Mouse (Mus musculus): ENCODE data around the gene Cavin4.

DNA sequence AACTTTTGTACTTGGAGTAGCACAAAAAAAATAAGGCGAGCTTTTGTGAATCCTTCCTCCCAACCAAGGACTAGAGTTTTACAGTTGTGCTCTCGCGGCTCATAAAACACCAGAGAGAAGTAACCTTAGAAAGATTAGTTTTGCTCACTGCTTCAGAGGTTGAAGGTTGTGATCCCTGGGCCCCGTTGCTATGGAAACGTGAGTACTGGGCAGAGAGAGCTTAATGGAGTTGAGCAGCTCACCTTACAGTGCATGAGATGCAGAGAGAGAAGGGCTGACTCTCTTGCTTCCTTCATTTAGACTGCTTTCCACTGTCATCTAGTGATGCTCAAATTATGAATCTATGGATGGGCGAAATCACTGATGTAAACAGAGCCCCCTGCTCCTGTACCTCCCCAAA, 29.8 kb upstream of the Cavin4 start:
- TF ChIP-seq CTCF (IDR thresholded peaks at IDR 0.05; ENCODE audit: low read depth, low read length) (no peak), TAL1 (conservative IDR thresholded peaks at IDR 0.05; ENCODE audit: low read depth, low read length) (no peak)

Data from G1E (cell line).